Mouse (Mus musculus) urinary bladder, postnatal 10 days (tissue): ENCODE data around the gene Spast.
"Not testable (repeated sequence)": the region's sequence is repeated elsewhere in the genome, so short reads cannot be mapped to it uniquely, and the experiment has no call there.

Source experiments
- DNase-seq: peaks from one replicate; pipeline ENCODE4 v3.0.0; 2022; ENCODE audit warnings: low spot score

The Spast gene

DNA sequence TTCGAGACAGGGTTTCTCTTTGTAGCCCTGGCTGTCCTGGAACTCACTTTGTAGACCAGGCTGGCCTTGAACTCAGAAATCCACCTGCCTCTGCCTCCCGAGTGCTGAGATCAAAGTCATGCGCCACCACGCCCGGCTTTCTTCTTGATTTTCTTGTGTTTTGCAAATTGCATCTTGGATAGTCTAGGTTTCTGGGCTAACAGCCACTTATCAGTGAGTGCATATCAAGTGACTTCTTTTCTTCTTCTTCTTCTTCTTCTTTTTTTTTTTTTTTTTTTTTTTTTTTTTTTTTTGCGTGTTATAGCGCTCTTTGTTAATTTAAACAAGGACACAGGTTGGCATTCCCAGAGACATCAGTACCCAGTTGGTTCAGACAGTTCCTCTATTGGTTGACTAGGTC is 11.6 kb upstream of the Spast start:
- not testable (repeated sequence) for DNase-seq

DNA sequence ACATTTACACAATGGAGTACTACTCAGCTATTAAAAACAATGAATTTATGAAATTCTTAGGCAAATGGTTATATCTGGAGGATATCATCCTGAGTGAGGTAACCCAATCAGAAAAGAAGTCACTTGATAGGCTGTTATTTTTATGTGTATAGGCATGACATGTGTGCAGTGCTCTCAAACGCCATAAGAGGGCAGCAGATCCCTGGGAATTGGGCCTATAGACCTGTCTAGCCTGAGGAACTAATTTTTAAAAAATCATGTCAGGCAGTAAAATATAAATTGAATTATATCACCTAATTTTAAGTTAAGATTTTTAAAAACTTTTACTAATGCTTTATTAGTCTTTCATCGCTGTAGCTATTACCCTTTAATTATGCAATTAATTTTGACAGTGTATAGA is 10.6 kb upstream of the Spast start:
- not testable (repeated sequence) for DNase-seq

DNA sequence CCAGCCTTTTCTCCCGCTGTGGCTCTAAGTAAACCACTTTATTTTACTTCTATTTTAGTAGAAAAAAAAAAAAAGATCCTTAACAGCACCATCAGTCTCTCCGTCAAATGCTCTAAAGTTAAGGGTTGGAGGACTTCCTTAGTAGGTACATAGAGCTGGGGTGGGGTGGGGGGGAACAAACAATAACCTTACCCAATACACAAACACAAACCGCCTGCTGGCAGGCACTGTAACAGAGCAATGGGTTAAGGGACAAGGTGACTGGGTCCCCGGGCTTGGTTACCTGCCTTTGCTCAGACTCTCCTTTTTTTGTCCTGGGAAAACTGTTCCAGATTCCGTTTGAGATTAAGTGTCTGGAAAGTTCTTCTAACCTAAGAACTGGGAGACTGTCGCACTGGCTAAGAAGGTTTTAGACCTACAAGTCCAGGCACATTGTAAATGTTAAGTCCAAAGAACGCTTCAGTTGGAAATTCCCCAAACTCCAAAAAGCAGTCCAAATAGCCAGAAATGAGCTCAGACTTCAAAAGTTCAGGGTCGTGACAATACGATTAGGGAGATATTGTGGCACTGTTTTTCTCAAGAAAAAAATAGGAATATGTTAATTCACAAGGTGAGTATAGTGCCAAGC is 7.6 kb upstream of the Spast start:
- DNase-seq, result no peak

DNA sequence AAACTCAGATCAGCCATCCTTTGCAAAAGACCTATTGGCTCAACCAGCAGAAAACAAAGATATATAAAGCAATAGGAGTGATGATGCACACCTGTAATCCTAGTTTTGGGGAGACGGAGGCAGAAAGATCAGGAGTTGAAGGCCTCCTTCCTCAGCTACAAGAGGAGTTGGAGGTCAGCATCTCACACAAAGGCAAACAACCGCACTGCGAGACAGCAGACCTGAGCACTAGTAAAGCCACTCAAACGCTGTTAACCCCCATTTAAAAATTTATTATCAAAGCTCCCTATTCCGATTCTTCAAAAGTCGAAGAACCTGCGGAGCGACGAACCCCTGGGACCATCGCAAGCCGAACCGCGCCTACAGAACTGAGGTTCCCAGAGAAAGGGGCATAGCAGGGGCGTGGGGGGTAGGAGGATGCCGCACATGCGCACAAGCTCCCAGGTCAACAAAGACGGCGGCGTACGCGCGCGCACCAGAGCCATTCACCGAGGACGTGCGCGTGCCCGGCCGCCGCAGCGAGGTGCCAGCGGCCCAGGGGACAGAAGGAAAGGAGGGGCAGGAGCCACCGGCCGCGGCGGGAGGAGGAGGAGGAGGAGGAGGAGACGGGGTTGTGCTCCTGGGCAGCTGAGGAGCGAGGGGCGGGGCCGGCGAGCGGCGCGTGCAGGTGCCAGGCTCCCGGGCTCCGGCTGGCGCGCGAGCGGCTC is 409 bp upstream of the Spast start:
- DNase-seq, result peak; percentile 68

DNA sequence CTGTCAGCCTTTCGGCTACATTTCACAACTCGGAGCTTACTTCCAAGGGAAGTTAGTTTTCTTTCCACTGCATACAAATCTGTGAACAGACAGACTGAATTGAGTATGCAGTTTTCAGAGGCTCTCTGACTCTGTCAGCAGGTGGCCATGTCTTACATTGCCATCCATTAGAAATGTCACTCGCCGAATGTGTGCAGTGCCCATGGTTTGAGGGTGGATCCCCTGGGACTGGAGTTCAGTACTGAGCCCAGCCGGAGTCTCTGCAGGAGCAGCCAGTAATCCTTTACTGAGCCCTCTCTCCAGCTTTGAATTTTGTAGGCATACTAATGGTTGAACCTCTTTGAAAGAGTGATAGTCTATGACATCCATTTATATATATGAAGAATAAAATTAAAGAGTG is 2.4 kb downstream of the Spast start:
- DNase-seq, result no peak

DNA sequence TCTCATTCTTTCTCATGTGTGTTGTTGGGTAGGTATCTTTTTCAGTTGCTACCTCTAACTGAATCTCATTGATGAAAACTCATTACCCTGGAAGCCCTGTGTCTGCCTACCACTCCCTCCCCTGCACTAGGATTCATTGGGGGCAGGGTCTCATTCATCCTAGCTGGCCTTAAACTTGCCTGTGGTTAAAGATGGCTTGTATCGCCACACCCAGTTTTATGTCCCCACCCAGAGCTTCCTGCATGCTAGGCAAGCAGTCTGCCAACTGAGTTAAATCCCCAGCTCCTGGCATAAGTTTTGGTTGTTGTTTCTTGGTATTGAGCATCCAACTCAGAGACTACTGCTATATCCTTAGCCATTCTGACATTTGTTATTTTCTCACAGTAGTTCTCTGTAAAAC is 24.8 kb downstream of the Spast start:
- no peak for DNase-seq

DNA sequence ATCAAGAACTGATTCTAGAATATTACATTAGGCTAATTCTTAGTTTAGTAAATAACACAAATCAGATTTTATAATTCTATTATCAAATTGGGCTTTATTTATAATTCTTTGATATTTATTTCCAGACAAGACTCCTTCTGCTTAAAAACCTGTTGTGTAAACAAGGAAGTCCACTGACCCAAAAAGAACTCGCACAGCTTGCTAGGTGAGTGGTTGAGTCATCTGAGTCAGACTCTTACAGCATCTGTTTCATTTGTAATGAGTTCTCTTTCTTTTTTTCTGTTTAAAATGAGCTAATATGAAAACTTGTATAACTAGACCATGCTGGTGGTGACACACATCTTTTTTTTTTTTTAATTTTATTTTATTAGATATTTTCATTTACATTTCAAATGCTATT is 38.1 kb downstream of the Spast start:
- DNase-seq, result no peak

DNA sequence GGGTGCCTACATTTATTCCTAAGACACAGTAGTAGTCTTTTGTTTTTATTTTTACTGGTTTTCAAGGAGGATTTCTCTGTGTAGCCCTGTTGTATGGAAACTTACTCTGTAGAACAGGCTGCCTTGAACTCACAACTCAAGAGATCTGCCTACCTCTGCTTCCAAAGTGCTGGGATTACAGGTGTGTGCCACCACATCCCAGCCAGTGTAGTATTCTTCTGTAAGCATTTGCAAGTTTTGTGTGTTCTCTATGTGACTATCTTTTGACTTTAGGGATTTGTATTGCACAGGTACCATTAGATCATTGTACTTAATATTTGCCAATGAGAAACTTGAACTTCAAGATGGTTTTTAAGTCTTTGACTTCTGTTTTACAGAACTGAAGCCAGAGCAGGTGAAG is 47.9 kb downstream of the Spast start:
- DNase-seq, result no peak

DNA sequence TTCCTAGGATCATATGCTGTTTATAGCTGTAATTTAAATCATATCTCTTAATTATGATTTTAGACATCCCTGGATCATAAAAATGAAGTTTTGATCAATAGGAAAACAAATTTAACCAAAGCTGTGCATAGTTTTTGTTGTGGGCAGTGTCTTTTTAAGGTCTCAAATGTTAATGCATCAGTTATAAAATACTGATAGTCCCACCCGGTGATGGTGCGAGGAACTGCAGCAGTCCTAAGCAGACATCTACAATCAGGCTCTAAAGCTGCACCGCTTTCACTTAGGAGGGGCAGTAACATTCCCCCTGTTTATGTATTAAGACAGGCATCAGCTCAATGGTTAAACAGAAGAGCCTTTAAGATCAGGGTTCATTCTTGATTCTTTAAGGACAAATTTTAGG is 51.1 kb downstream of the Spast start:
- no peak for DNase-seq

DNA sequence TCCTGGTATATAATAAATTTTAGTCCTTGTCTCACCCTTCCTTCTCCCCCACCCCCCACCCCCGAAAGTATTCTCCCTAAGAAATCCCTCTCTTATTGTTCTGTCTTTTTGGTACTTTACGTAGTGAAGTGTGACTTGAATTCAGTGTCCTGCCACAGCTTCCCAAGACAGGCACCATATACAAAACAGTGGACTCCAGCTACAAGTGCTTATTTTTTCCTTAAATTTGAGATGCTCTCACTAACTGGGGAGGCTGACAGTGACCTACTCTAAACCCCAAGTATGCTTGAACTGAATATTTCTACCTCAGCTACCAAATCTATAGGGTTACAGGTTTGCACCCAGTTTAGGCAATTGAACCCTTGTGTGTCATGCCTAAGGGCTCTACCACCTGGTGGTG is 55.6 kb downstream of the Spast start:
- no peak for DNase-seq

DNA sequence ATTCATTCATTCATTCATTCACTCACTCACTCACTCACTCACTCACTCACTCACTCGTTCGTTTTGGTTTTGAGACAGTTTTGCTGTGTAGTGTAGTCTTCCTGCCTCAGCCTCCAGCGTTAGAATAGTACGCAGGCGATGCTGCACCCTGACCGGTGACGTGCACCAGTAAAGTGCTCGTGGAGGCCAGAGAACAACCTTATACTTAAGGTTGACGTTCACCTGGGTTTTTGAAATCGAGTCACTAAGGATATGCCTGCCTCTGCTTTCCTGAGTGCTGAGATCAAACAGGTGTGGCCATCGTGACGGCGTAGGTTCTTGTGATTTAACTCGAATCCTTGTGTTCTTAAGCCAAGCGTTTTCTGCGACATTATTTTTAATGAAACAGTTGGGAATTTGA is 56.1 kb downstream of the Spast start:
- DNase-seq, result no peak

DNA sequence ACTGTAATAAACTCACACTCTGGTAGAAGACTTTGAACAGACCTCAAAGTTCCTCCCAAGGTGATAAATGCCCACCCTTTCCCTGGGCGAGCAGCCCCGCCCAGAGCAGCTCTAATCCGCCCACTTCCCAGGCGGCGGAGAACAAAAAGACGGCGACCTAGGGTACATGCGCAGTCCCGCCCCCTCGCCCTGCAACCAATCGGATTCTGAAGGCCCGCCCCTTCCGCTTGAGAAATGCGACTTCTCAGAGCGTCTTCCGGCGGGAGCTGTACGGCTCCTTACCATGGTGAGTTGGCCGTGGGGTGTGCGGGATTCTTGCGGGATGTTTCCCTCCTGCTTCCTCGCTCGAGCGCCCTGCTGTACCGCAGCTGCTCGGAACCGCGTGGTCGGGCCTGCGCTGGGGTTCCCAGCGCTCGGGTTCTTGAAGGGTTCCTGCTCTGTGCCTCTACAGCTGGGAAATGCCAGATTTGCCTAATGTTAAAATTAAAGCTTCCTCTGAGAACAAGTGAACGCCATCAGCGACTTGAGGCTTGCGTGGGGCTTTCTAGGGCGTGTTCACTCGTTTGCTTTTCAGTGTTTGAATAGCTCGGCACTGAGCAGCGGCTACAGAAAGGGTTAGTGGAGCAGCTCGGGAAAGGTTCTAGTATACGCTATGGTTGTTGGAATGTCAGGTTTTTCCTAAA is 56.7 kb downstream of the Spast start, which contains the start of gene Slc30a6:
TSS of gene Slc30a6 (plus strand) at position 226 of the 683 bp plus-strand sequence.
- DNase-seq, result peak; percentile 84

DNA sequence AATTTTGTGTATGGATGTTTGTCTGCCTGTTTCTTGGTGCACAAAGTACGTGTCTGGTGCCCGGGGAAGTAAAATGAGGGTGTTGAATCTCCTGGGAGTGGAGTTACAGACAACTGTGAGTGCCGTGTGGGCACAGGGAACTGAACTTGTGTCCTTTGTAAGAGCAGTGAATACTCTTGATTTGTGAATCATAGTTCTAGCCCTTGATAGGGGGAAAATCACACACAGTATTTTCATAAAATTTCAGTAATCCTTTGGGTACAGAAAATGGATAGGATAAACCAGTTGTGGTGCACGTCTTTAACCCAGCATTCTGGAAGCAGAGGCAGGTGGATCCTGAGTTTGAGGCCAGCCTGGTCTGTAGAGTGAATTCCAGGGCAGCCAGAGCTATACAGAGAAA is 58.0 kb downstream of the Spast start:
- DNase-seq, result no peak

DNA sequence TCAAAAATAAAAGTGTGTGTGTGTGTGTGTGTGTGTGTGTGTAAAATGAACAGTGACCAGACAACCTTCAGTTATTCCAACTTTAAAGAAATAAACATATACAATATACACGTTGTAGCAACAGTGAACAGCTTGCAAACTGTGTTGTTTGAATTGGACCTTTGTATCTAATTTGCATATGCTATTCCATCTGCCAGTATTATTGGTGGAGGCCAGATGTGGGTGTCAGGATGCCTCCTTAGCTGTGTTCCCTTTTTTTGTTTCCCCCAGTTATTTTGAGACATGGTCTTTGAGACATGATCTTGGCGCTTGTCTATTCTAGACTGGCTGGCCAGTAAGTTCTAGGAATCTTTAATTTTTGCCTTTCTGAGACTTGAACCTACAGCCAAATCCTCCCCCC is 58.4 kb downstream of the Spast start:
- DNase-seq, result no peak

DNA sequence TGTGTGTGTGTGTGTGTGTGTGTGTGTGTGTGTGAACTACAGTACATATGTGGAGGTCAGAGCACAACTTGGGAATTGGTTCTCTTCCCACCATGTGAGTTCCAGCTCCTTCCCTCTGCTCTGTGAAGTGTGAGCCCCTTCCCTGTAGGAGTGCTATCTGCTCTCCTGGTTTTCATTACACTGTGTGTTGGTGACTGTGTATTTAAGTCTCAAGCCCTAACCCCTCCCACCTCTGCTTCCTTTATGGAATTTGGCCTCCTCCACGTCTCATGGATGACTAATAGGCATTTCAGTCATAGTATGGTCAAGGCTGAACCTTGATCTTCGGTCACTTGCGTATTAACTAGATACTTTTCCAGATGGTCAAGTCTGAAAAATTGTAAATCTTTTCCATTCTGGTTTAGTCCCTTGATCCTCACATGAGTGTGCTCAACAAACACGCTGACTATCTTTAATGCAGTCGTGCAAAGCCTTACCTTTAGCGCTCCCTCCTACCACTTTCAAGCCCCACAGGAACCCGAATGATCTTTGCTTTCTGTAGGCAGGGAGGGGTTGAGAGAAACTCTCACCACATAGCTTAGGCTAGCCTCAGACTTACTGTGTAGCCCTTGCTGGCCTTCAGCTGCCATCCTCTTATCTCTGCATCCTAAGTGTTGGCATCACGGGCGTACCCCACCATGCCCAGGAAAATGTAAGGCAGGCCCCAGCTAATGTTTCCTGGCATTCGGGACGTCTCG is 63.9 kb downstream of the Spast start:
- no peak for DNase-seq

DNA sequence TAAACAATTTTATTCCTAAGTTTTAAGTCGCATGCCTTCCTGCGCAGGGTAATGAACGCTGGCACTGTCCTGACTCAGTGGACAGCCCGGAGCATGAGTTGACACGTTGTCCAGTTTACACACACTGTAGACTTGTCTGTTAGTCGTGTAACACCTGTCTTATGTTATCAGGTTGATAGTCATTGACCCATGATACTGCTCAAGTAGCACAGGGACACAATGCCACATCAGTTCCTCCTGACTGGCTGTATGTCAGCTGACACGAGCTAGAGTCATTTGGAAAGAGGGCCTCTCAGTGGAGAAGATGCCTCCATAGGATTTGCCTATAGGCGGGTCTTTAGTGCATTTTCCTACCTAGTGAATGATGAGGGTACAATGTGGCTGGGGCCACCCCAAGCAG is 67.7 kb downstream of the Spast start:
- no peak for DNase-seq

DNA sequence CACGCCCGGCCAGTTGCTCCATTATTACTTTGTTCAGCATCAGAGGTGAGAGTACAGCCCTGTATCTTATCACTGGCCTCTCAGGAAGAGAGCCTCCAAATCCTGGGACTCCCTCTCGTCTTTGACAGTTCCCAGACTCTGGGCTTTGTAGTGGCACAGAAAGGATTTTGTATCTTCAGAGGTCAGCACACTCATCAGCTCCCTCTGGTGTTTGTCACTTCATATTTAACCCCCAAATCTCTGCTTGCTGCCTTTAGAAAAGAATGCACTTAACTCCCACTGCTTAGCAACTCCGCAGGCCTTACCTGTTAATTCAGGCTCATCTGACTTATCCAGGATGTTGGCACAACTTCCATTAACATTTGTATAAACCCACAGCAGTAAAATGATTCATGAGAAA is 70.9 kb downstream of the Spast start:
- no peak for DNase-seq

DNA sequence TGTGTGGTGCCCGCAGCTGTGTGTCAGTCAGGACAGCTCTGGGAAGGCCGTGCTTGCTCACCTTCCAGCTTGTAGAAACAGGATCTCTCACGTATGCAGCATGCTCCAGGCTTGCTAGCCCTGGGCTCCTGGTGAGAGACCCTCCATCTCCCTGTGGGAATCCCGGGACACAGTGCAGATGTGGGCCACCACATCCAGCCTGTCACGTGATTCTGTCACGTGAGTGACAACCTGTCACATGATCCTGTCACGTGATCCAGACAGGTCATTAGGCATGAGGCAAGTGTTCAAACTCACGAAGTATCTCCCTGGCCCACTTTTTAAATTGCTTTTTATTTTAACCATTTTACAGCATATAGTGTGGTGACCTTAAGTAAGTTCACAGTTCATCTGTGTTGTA is 74.5 kb downstream of the Spast start:
- no peak for DNase-seq

DNA sequence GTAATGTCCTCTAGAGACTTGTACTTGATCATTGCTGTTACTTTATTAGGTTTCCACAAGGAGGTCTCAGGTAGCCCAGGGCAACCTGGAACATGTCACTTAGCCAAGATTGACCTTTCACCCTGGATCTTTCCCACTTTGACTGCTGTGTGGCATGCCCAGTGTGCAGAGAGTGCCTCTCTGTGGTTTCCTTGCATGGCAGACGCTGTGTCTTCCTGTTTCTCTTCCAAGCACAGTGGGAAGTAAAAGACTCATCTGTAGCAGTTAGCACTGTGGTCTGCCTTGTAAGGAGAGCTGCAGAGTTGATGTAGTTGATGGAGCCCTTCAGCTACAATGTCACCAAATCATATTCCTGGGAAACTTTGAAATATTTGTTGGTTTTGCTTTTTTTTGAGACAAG is 75.9 kb downstream of the Spast start:
- no peak for DNase-seq

DNA sequence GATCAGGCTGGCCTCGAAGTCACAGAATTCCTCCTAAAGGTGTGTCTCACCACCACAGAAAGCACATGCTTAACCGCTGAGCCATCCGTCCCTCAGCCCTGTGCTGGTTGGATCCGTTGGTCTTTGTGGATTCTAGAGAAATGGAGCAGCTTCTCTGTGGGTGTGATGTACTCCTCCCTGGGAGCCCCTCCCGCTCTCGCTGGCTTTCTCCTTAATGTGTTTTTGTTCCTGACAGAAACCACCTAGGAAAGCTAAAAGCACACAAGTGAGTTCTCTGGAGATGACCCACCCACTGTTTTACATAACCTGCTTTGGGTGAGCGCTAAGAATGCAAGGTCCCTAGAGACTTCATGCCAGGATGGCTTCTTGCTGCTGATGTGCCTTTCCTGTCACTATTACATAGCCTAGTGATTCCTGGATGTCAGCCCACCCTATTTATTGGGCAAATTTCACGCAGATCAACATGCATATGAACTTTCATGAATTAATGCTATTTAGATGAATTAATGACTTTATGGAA is 78.1 kb downstream of the Spast start:
- no peak for DNase-seq

DNA sequence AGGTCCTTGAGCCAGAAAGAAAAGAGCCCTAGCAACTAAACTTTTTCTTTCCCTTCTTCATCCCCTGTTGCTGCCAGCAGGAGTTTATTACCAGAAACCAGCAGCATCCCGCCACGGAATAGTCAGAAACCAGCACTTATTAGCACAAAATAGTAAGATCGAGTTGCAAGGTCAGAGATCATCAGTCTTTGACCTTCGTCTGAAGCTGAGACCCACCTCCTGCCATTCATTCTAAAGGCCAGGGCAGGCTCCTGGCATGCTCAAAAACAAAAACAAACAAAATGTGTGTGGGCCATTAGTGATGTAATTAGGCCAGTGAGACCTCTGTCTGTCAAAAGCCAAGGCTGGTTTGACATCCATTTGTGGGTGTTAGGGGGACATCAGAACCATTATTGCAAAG is 79.4 kb downstream of the Spast start:
- no peak for DNase-seq

DNA sequence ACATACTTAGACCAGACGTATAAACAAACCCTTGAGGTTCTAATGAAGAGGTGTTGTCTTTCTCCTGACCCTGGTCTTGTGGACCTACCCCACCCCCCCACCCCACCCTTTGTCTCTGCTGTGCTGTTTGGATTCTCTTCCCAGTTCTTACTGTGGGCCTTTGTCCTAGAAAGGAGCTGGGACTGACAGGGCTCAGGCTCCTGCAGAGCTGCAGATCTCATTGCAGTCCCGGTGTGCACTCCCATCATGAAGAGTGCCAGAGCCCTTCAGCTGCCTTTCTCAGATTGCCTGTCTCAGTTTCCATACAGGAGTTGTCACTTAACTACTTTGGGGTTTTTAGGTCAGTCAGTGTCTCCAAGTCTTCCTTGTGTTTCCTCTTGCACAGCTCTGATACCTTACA is 81.9 kb downstream of the Spast start:
- DNase-seq, result no peak
